ENCODE assay signal across 14 mouse cellular contexts in genomic region chr5:149030103-149030502, GRCm38 (mm10). TPM values are rescaled to one million over a fixed set of nuclear protein-coding genes. Genes with fewer than 3 reads are reported as not detected.
DNase-seq lines count a peak whose midpoint lies in the region; ATAC-seq lines count a peak whose summit lies in the region.
"Had no signal": no experiment of that assay in that cellular context is flagged by ENCODE, and none has a peak within 500 bp of the region (broad histone marks: within the 10 kb centered on the region; RNA-seq: fewer than 3 reads in every experiment).

No protein-coding gene starts in this region.

- ATAC-seq in heart, embryonic 16.5 days (replicated peaks; ENCODE audit: extremely low read depth, insufficient read depth, low FRiP score) = peak; percentile 43
- ATAC-seq in limb, embryonic 13.5 days (ENCODE audit: low FRiP score, low read depth) = no peak

- H3K4me1 ChIP-seq in heart, embryonic 16.5 days (ENCODE audit: control insufficient read depth, insufficient read depth, low read length) = peaks cover 15% of the 10 kb centered on the region
- H3K4me1 ChIP-seq in embryonic facial prominence, embryonic 10.5 days = peaks cover 34% of the 10 kb centered on the region
- H3K4me1 ChIP-seq in limb, embryonic 13.5 days = peaks cover 44% of the 10 kb centered on the region

- 54% methylated on average over 2 of the region's 2 CpGs for WGBS in heart, embryonic 16.5 days
- WGBS in embryonic facial prominence, embryonic 10.5 days = 49% methylated on average over 2 of the region's 2 CpGs
- WGBS in limb, embryonic 13.5 days = 42% methylated on average over 2 of the region's 2 CpGs

- no peaks in the 10 kb centered on the region for H3K27me3 ChIP-seq in heart, embryonic 16.5 days (ENCODE audit: control insufficient read depth, insufficient read depth, low read length)
- H3K27me3 ChIP-seq in embryonic facial prominence, embryonic 10.5 days (replicated peaks; ENCODE audit: low read depth, poor library complexity, severe bottlenecking) = 0 out of 2 replicates have a peak, but pooled peaks cover 5% of the 10 kb centered on the region
- no peaks in the 10 kb centered on the region for H3K27me3 ChIP-seq in limb, embryonic 13.5 days

- peaks cover 4% of the 10 kb centered on the region; the same call in 1 of the 2 replicates for H3K9me3 ChIP-seq in heart, embryonic 16.5 days (replicated peaks; ENCODE audit: control insufficient read depth, low read length)
- no peaks in the 10 kb centered on the region for H3K9me3 ChIP-seq in embryonic facial prominence, embryonic 10.5 days
- H3K9me3 ChIP-seq in limb, embryonic 13.5 days = no peaks in the 10 kb centered on the region
- H3K9me3 ChIP-seq: hindbrain, embryonic 13.5 days had no signal

- no peak overlapping the region for H3K4me2 ChIP-seq in heart, embryonic 16.5 days (ENCODE audit: low read depth, low read length)
- H3K4me2 ChIP-seq in limb, embryonic 13.5 days (replicated peaks) = 0 out of 2 replicates have a peak overlapping the region, but pooled peaks have one; percentile 9
- H3K4me2 ChIP-seq: hindbrain, embryonic 13.5 days had no signal

- no peak for DNase-seq in heart, postnatal 10 days
- DNase-seq in 416B (ENCODE audit: low read depth) = peak; percentile 59
- DNase-seq in embryonic facial prominence, embryonic 10.5 days (ENCODE audit: low spot score) = no peak
- no peak for DNase-seq in cerebellum, postnatal 36 days
- DNase-seq in left cerebral cortex, postnatal 25 days (ENCODE audit: low spot score in 2 of 2) = no peak
- no peak for DNase-seq in left cerebral cortex, postnatal 36 days (ENCODE audit: low spot score in 2 of 2)
- DNase-seq: cerebellum, adult 18-20 months; kidney, postnatal 4 days; left cerebral cortex, postnatal 4 days; lung, postnatal 36 days had no signal

- no peak overlapping the region; the same call in 1 of the 2 replicates for H3K9ac ChIP-seq in heart, embryonic 16.5 days (ENCODE audit: low read length)
- no peak overlapping the region for H3K9ac ChIP-seq in limb, embryonic 13.5 days

- no peaks in the 10 kb centered on the region for H3K36me3 ChIP-seq in heart, embryonic 16.5 days (ENCODE audit: control insufficient read depth, insufficient read depth)
- H3K36me3 ChIP-seq in embryonic facial prominence, embryonic 10.5 days (replicated peaks) = no peaks in the 10 kb centered on the region
- no peaks in the 10 kb centered on the region for H3K36me3 ChIP-seq in limb, embryonic 13.5 days
- H3K36me3 ChIP-seq: hindbrain, embryonic 13.5 days had no signal

- intact Hi-C loops in heart, postnatal 10 days (cut with DNase I) = loop anchor here (2.0 to 5.0 kb wide), 2 partner anchors 23 to 78 kb away; no protein-coding TSS in a partner anchor
- intact Hi-C loops in left cerebral cortex, postnatal 25 days (cut with DNase I) = loop anchor here (2.0 kb wide), 1 partner anchor 23 kb away; no protein-coding TSS in a partner anchor
- intact Hi-C loops in left cerebral cortex, postnatal 36 days (cut with DNase I) = no loop called here

- peak overlapping the region; percentile 94 for H3K27ac ChIP-seq in heart, embryonic 16.5 days (ENCODE audit: low read length)
- peak overlapping the region; percentile 63 for H3K27ac ChIP-seq in embryonic facial prominence, embryonic 10.5 days (replicated peaks)
- H3K27ac ChIP-seq in limb, embryonic 13.5 days = peak overlapping the region; percentile 93; the same call in 1 of the 2 replicates
- H3K27ac ChIP-seq: hindbrain, embryonic 13.5 days had no signal

- no peak overlapping the region for H3K4me3 ChIP-seq in heart, embryonic 16.5 days (ENCODE audit: low read length)
- peak overlapping the region; percentile 22; the same call in 1 of the 2 replicates for H3K4me3 ChIP-seq in embryonic facial prominence, embryonic 10.5 days
- H3K4me3 ChIP-seq in limb, embryonic 13.5 days = no peak overlapping the region
- H3K4me3 ChIP-seq: hindbrain, embryonic 13.5 days had no signal

RNA-seq across cellular contexts. Expression of gene Gm42791, which starts 35.2 kb away (rescaled TPM):
- polyA plus RNA-seq in heart, embryonic 16.5 days (2015; fragmentation: Nextera tagmentation; extraction: Ambion mirVana) = 1.4 TPM in 1 of 2 replicates, not detected in the other
- total RNA-seq in heart, postnatal 10 days (2021) = 1 to 10 TPM; 4.1 to 6.0 TPM
- polyA plus RNA-seq in embryonic facial prominence, embryonic 10.5 days (2016; fragmentation: Nextera tagmentation; extraction: Ambion mirVana) = 0.49 and 4.6 TPM in 2 replicates
- 1.6 and 2.6 TPM in 2 replicates for polyA plus RNA-seq in limb, embryonic 13.5 days (2015; fragmentation: Nextera tagmentation; extraction: Ambion mirVana)
- total RNA-seq in left cerebral cortex, postnatal 25 days (2021) = 10 to 100 TPM; 17.8 to 18.5 TPM
- total RNA-seq in left cerebral cortex, postnatal 36 days (2021) = 10 to 100 TPM; 14.8 to 36.1 TPM
- polyA plus RNA-seq: testis, adult 2 months had no signal
